Mouse (Mus musculus) cerebellum, adult 2 months (tissue): ENCODE results near the gene A3galt2.

ENCODE experiments used
- CTCF ChIP-seq: fragments of 200-500 bp; IDR thresholded peaks from 2 replicates; pipeline ENCODE4 v1.5.1; 2011; ENCODE audit warnings: low read depth, mild to moderate bottlenecking, control low read depth, low read length, moderate library complexity, borderline replicate concordance; ENCODE audit not compliant: insufficient read depth
- POLR2A ChIP-seq: fragments of 200-500 bp; IDR thresholded peaks from 2 replicates; pipeline ENCODE4 v1.6.1; 2011; ENCODE audit warnings: low read length, control low read depth, borderline replicate concordance; ENCODE audit not compliant: insufficient read depth

DNA sequence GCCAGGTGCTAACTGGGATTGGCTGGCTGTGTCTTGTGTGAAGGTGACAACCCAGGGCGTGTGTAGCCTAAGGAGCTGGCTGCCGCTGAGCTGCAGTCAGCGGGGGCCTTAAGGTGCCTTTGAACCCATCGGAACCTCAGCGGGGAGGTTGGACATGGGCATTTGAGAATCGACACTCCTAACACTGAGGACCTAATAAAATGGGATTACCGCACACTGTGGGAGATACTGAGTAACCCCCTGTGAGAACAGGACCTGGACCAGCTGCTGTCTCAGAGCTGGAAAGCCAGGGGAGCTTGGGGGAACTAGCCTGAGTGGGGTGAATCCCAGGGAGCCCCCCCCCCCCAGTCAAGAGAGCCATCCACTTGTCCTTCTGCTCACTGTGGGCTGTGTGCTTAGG, 1.6 kb upstream of the A3galt2 start:
- TF ChIP-seq CTCF (no peak), POLR2A (no peak)
